Mouse (Mus musculus) lung, adult 18-20 months (tissue): ENCODE data around the gene Lrrc4c.

Source experiments
- DNase-seq, 2 experiments: peaks; one replicate each; pipeline ENCODE4 v3.0.0; 2022; ENCODE audit warnings: mixed read lengths in 2 of 2

Lrrc4c gene

DNA sequence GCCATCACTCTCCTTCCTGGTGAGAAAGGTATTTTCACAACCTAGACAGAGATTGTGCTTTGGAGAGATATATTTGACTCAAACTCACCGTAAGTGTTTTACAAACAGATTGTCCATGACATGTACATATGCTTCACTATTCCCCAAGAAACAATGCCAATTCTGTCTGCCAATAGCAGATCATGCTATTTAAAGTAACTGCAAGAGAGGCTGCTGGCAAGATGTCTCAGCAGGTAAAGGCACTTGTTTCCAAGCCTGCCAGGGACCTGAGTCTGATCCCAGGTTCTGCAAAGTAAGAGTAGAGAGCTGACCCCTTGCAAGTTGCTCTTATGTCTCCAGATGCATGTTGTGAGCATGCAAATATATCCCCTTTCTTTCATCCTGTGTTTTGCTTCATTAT lies 558.1 kb downstream of the Lrrc4c start:
- no peak for DNase-seq

DNA sequence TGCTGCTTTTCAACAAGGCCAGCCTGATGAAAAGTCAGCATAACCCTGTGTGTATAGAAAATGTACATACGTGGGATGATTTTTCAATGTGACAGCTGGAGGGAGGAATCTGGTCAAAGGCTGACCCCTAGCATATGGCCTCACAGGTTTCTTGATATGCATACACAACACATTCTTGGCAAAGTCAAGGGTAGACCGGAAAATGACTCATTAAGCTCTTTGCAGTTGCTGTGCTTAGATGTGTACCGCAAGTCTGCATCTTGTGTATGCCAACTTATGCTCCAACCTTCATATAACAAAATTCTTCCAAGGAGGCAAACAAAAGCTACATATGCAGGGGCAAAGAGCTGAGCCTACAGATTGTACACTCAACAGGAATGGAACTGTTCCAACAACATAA lies 631.6 kb downstream of the Lrrc4c start:
- DNase-seq = no peak

GRCm38 (mm10) chr2:96999521-96999920 lies 681.6 kb downstream of the Lrrc4c start:
- no peak for DNase-seq

DNA sequence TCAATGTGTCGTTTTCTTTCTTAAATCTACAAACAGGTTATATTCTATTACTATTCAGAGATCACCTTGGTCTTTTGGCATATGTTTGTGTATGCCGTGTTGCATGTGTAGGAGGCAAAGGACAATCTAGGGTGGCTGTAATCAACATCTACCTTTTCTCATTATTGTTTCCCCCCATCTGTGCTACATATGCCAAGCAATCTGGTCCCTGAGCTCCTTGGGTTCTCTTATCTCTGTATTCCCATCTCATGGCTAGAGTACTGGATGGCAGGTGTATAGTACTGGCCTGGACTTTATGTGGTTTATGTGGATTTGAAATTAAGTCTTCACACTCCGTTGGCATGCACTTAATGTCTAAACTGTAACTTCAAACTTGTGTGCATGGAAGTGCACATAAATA lies 700.4 kb downstream of the Lrrc4c start:
- DNase-seq = no peak

- DNase-seq = no peak
Observed at GRCm38 (mm10) chr2:97026991-97027390, 709.0 kb downstream of the Lrrc4c start.

- no peak for DNase-seq
Observed at GRCm38 (mm10) chr2:97027585-97027984, 709.6 kb downstream of the Lrrc4c start.

DNA sequence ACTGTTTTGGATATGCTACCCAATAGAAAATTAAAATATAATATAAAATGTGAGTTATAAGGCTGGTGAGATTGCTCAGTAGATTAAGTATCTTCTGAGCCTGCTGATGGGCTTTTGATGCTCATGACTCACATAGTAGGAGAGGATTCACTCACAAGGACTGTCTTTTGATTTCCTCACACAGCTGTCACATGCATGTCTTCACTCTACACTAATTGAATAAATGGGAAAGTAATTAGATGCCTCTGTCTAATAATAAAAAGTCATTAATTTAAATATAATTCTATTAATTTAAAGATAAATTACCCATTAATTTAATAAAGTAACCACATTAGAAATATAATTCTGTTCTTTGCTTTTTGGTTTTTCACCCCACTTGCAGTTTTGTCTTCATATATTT lies 718.4 kb downstream of the Lrrc4c start:
- DNase-seq = no peak

GRCm38 (mm10) chr2:97037024-97037814 lies 719.2 kb downstream of the Lrrc4c start:
- no peak for DNase-seq

DNA sequence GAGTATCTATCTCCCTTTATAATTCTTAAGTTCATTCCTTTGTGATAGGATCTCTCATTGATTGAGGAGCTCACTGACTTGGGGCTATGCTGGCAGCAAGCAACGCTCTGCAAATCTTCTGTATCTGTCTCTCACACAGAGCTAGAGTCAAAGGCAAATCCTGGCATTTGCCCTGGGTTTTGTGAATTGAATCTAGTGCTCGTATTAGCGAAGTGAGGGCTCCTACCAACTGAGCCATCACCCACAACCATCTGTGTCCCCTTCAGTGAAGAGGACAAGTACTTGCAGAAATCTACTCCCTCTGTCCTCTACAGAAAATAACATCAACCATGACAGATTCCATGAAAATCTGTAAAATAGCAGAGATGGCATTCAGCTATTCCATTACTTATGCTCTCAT lies 726.0 kb downstream of the Lrrc4c start:
- DNase-seq = no peak

DNA sequence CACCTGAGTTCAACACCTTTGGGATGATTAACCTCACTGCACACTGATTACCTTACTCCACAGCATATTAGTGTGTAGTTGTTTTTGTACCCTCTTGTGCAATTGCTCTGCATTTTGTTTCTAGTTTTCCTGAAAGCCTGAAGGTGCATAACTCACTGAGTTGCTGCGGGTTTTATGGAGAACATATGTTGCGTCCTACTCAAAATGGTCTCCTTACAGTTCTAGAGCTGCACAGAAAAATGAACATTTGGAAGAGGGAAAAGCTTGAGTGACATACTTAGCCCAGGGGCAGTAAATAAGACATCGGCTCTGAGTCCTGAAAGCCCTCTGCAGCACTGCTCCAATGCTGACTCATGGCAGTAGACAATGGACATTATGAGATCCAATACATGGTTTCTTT lies 727.7 kb downstream of the Lrrc4c start:
- DNase-seq = no peak

DNA sequence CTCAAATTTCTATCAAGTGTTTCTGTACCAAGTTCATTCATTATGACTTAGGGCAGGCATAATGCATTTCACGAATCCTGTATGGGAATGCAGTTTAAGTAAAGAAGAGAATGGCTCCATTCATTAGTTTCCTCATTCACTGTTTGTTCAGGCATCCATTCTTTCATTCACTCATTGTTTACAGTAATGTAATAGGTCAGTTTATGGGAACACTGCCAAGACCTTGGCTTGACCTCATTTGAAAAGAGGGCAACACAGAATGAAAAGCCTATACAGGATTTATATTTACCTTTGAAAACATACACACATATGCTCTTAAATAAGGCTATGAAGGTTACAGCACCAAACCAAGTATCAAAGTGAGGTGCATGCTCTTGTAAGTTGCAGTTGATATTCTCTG lies 762.2 kb downstream of the Lrrc4c start:
- DNase-seq = no peak

DNA sequence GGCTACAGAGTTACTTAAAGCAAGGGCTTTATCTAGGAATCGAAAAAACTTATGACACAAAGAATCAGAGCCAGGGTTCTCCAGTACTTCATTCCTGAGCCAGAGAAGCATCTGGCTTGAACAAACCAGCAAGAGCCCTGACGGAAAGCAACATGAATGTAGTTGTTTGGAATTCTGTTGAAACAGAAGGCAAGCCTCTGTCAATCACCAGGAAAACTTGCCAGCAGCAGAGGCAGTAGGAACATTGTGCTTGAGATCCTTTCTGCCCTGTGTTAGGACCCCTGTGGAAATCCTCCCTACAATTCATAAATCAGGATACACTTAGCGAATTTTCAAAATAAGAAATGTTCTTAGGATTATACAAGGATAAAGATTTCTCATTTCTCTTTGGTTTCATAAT lies 780.0 kb downstream of the Lrrc4c start:
- DNase-seq = no peak

DNA sequence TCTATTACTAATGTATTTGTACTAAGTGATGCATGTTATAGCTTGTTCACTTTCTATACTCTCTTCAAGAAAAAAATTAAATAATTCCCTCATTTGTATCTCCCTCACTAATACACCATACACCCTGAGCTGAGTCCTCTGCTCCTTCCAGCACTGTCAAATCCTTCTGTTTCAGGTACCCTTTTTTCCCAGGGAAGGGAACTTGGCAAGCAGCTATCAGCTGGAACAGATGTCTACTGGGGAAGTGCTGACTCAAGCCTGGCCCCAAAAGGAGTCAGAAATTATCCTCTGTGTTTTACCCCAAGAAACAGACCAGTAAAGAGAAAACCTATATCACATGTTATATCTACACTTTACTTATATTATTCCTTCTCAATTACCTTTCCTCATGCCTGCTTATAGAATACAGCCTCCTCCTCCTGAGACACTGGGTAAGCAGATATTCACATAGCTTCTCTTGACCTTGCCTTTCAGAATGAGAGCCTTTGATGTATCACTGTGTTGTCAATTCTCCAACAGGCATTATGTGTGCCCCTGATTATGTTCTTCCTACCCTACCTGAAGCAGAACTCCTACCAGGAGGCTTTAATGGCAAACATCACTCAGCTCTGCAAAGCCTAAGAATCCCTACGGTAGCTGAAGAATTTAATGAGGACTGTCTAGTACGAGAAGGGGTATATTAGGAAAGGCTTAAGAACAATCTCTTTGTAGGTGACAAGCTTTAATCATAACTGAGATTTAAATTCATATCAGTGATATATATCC lies 785.6 kb downstream of the Lrrc4c start:
- no peak for DNase-seq

DNA sequence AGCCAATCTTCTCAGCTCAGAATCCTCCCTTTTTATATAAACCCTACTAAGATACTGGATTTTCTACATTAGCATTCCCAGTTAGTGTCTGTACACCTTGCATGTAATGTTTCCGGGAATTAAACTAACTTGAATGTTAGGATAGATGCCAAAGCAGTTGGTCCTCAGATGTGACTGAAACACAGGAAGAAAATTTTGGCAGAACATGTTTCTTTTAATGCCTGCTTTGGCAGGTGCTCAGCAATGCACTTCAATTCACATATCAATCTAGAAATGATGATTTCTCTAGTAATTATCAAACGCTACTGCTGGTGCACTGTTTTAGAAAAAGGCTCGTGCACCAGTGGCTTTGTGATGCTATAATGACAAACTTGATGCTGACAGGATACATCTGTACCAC lies 806.3 kb downstream of the Lrrc4c start:
- no peak for DNase-seq

GRCm38 (mm10) chr2:97138454-97138853 lies 820.5 kb downstream of the Lrrc4c start:
- DNase-seq = no peak

DNA sequence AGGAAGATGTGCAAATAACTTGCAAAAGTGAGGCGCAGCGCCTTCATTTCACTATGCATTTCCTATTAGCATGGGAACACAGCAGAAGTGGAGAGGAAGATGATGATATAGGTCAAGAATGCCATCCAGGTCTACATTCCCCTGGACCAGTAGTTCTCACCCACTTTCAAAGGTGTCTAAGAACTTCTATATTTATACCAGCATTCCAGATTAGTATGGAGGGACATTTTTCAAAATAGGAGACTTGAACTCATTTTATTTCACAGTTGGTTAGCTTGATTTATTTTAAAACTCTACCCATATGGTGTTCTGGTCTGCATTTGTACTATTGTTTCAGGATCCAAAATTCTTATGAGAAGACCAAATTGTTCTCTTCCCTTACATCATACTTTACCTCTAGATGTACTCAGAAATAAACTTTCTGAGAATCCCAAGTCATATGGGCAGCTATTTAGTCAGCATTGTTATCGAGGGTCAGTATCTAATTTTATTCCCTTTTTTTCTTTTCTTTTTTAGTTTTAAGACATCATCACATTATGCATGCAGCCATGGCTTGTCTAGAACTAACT lies 833.7 kb downstream of the Lrrc4c start:
- DNase-seq = no peak

- DNase-seq = no peak
Observed at GRCm38 (mm10) chr2:97165745-97166144, 847.8 kb downstream of the Lrrc4c start.

DNA sequence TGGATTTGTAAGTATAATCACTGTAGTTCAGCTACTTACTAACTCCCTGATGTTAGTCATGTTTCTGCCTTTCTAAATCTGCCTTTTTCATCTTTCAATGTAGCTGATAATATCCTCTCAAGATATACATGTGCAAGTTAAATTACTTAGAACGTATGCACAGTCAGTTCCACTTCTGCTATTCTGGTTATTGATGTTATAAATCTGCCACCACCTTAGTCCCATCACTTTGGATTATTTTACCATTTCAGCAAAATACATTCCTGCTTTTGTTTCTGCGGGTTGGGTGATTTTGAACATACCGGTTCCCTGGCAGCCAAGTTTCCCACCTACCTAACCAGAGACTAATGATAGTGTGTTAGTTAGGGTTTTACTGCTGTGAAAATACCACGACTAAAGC lies 860.4 kb downstream of the Lrrc4c start:
- no peak for DNase-seq

- DNase-seq = no peak
Observed at GRCm38 (mm10) chr2:97196968-97197606, 879.1 kb downstream of the Lrrc4c start.

- no peak for DNase-seq
Observed at GRCm38 (mm10) chr2:97232966-97233365, 915.0 kb downstream of the Lrrc4c start.

DNA sequence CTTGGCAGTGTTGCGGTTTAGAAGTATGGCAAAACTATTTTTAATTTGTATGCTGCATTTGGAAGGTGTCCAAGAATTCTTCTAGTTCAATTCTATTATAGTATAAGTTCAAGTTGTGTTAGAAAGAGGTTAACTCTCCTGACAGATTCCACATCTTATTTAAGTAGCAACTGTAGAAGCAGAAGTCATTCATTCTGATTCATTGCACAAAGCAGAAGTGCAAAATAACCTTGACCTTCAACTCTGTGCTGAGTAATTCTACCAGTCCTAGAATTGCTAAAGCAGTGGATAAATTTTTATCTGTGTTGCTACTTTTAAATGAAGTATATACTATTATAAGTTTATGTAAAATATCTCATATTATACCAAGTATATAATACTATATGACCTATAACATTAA lies 916.1 kb downstream of the Lrrc4c start:
- DNase-seq = no peak

DNA sequence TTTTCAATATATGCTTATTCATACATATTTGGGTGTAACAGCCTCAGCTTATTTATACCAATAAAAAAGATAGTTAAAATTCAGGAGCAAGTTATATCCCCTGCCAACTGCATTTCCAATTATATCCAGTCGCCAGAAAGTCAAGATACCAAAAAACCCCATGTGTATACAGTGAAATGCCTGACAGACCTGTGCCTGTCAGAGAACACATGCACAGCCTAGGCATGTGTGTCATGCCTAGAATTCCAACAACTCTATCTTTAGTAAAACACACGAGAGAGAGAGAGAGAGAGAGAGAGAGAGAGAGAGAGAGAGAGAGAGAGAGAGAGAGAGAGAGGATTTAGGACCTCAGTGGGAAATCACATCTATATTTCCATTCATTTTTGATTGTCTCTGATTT lies 956.7 kb downstream of the Lrrc4c start:
- no peak for DNase-seq

GRCm38 (mm10) chr2:97284986-97285385 lies 967.0 kb downstream of the Lrrc4c start:
- DNase-seq = no peak

GRCm38 (mm10) chr2:97294216-97294615 lies 976.2 kb downstream of the Lrrc4c start:
- DNase-seq = no peak
